Mouse (Mus musculus) kidney, embryonic 14.5 days (tissue): ENCODE results near the gene Irgm1. TPM values are rescaled to one million over a fixed set of nuclear protein-coding genes. Genes with fewer than 3 reads are reported as not detected.

Experiments
- polyA plus RNA-seq: library from polyadenylated mRNA; unstranded; fragments of >200 nt; fragmentation: Nextera tagmentation; extraction: Ambion mirVana; gene quantifications from 2 replicates; pipeline ENCODE4 v1.2.1, GENCODE M21; 2014

The Irgm1 gene
- polyA plus RNA-seq, 1 experiment from 2014 or later: 13.2 TPM

Other genes starting within 250 kb of the Irgm1 start
- 994 and 1,198 TPM in 2 replicates for gene Rack1, start 71.4 kb downstream of the Irgm1 start, polyA plus RNA-seq
- 5.8 and 6.1 TPM in 2 replicates for gene Trim41, start 54.3 kb downstream of the Irgm1 start, polyA plus RNA-seq
- 1.3 and 2.9 TPM in 2 replicates for gene Trim7, start 45.5 kb downstream of the Irgm1 start, polyA plus RNA-seq
- 5.6 and 7.6 TPM in 2 replicates for gene Gm12184, start 45.0 kb downstream of the Irgm1 start, polyA plus RNA-seq
- gene Gm5431, start 30.5 kb upstream of the Irgm1 start, polyA plus RNA-seq: 0.15 and 0.23 TPM in 2 replicates
- 1.9 and 2.5 TPM in 2 replicates for gene Psme2b, start 74.5 kb upstream of the Irgm1 start, polyA plus RNA-seq
- not detected in 2 replicates for gene Olfr56, start 107.2 kb upstream of the Irgm1 start, polyA plus RNA-seq
- 0.20 and 0.53 TPM in 2 replicates for gene 9930111J21Rik1, start 107.7 kb upstream of the Irgm1 start, polyA plus RNA-seq
- not detected in 2 replicates for gene Gm12185, start 120.5 kb upstream of the Irgm1 start, polyA plus RNA-seq
- 0.15 TPM in 1 of 2 replicates, not detected in the other for gene Tgtp1, start 122.5 kb upstream of the Irgm1 start, polyA plus RNA-seq
- 0.29 and 0.39 TPM in 2 replicates for gene 9930111J21Rik2, start 179.6 kb upstream of the Irgm1 start, polyA plus RNA-seq
- gene Tgtp2, start 192.5 kb upstream of the Irgm1 start, polyA plus RNA-seq: 0.20 TPM in 1 of 2 replicates, not detected in the other
- gene Ifi47, start 204.9 kb upstream of the Irgm1 start, polyA plus RNA-seq: 1.7 and 2.0 TPM in 2 replicates
- not detected in 2 replicates for gene Olfr1396, start 243.2 kb upstream of the Irgm1 start, polyA plus RNA-seq